Mouse (Mus musculus): ENCODE data around the gene Mpped2.

Mpped2 gene

GRCm38 (mm10) chr2:106815898-106816297, 122.8 kb downstream of the Mpped2 start:
- no peak for DNase-seq (ENCODE audit: low read depth)

DNA sequence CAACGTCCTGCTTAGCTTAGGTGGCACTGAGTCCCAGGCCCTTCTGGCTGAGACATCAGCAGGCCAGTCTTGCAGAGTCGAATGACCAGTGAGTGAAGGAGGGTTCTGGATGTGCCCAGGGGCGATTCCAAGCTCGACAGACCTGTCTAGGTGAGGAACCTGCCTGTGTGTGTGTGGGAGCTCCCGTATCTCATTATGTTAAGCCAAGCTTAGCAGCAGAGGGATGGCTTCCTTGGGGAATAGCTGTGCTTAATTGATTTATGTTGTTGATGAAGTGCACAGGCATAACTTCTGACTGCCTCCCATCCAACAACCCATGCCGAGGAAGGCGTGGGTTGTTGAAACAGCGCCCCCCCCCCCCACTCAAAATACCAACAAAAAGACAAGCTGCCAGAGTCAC, 128.2 kb downstream of the Mpped2 start:
- DNase-seq (ENCODE audit: low read depth) = no peak

DNA sequence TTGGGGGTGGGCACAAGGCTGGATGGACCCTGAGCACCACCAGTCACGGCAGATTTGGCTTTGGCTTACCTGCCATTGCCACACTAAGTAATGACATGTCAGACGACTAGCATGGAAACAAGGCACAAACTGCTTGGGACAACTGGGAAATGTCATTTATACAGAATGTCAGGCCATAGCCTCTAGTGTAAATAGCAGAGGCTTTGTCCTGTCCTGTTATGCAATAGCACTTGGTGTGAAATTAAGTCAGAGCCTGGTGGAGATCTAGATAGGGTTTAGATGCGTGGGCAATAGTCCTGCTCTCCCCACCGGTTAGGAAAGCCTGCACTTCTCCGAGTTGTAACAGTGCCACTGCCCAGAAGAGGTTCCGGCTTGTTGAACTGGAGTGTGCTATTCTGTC, 128.8 kb downstream of the Mpped2 start:
- no peak for DNase-seq (ENCODE audit: low read depth)

GRCm38 (mm10) chr2:106822540-106822939, 129.5 kb downstream of the Mpped2 start:
- no peak for DNase-seq (ENCODE audit: low read depth)

DNA sequence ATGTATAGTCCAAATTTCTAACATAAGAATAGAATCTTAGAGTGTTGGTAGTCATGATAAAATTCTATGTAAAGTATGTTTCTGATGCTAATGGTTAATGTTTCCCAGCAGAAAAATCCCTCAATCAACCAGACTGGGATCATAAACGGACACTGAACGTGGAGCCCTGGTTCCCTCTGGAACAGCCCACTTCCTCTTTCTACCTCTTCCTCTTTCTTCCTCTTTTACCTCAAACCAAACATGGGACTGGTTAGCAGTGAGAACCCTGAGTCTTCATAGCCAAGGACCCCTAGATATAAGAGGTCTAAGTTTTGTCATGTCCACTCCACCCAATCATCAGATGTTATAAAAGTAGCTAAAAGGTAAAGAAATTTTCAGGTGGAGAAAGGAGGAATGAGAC, 132.4 kb downstream of the Mpped2 start:
- no peak for DNase-seq (ENCODE audit: low read depth)

DNA sequence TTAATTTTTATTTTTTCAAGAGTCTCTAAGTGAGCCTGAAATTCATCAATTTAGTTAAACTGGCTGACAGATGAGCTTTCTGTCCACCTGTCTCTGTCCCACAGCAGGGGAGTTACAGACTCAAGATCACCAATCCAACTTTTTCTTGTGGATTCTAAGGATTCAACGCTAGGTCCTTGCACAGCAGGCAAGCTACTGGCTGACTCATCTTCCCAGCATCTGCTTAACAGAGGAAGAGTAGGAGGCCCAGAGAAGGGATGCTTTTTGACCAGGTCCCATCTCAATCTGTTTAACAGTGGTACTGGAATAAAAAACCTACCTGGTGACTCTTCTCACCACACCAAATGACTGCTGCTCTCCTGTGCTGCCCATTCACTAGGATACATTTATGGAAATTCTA, 133.0 kb downstream of the Mpped2 start:
- no peak for DNase-seq (ENCODE audit: low read depth)

GRCm38 (mm10) chr2:106826806-106827205, 133.7 kb downstream of the Mpped2 start:
- DNase-seq (ENCODE audit: low read depth) = no peak

GRCm38 (mm10) chr2:106828573-106829310, 135.7 kb downstream of the Mpped2 start:
- no peak for DNase-seq (ENCODE audit: low read depth)

- no peak for DNase-seq (ENCODE audit: low read depth)
Measured at GRCm38 (mm10) chr2:106829420-106829819, 136.4 kb downstream of the Mpped2 start.

DNA sequence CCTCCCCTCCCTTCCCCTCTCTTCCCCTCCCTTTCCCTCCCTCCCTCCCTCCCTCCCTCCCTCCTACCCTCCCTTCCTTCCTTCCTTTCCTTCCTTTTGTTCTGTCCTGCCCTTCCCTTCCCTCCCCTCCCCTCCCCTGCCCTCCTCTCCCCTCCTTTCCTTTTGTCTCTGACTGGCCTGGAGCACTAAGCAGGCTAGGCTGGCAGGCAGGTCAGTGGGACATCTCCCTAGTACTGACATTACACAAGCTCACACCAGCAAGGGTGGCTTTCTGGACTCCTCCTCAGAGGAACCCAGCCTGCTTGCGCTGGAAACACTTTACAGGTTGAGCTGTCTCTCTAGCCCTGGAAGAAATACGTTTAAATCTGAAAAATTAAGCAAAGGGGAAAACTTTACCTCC, 139.5 kb downstream of the Mpped2 start:
- DNase-seq (ENCODE audit: low read depth) = no peak

DNA sequence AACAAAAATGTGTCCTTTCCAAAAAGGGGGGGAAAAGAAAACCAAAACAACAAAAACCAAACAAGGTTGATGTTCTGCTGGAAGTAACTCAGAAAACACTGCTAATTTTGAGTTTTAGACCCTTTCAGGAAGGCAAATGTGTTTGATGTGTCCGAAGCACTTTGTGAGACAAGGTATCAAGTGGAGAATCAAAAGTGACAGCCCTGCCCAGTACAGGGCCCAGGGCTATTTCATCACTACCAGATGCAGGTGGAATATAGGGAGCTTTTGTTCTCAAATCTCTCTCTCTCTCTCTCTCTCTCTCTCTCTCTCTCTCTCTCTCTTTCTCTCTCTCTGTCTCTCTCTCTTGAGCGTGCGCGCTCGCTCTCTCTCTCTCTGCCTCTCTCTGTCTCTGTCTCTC, 140.1 kb downstream of the Mpped2 start:
- no peak for DNase-seq (ENCODE audit: low read depth)

GRCm38 (mm10) chr2:106835321-106835720, 142.3 kb downstream of the Mpped2 start:
- DNase-seq (ENCODE audit: low read depth) = no peak

GRCm38 (mm10) chr2:106837241-106837640, 144.2 kb downstream of the Mpped2 start:
- DNase-seq (ENCODE audit: low read depth) = no peak

GRCm38 (mm10) chr2:106844147-106844546, 151.1 kb downstream of the Mpped2 start:
- DNase-seq (ENCODE audit: low read depth) = no peak

DNA sequence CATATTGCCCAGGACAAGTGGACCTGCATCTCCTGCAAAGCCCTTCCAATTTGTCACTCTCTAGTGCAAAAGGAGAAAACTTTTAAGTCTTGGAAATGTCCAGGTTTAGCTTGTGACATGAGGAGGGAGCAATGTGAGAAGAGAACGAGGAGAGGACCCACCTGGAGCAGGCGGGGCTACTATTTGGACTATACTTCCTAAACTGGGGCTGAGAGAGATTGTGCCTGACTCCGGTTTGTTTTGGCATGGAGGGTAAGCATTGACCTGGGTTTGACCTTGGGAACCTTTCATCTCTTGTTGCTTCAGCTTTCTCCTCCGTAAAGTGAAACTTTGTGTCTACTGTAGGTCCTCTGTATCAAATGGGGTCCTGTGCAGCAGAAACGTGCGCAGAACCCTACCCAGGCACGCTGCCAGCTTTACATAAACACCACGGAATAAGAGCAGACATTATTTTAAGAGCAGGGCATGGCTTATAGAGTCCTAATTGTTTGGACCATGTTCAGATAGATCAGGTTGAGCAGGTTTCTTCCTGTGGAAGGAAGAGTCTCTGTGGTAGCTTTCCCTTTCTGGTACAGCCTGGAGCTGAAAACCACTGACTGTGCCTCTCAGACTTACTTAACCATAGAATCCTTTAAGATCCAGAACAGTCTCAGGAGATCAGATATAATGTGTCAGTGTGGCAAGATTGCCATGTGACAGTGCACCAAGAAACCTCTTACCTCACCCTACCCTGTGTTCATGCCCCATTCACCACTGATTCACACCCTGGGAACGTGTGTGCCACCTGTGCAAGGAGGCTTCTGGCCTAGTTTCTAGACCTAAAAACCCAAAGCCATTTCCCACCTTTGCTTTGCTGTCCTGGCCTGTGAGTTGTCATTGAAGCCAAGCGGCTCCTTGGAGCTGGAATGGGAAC, 152.0 kb downstream of the Mpped2 start:
- no peak for DNase-seq (ENCODE audit: low read depth)

- DNase-seq (ENCODE audit: low read depth) = no peak
Measured at GRCm38 (mm10) chr2:106846511-106846910, 153.4 kb downstream of the Mpped2 start.

DNA sequence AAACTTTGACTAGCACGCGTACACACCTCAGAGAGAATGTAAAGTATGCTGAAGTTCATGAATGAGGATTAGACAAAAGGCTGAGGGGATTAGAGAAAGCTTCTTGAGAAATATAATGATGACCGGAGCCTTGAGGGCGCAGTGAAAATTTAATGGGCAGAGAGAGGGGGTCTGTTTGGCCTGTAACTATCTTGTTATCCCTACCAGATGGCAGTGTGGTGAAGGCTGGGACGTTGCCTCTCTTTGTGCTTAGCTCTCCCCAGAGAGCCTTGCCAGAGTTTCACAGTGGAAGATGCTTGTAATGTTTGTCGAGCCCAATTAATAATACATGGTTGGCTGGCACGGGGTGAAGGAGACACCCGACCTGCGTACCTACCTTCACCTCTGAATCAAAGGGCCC, 156.3 kb downstream of the Mpped2 start:
- no peak for DNase-seq (ENCODE audit: low read depth)

GRCm38 (mm10) chr2:106851515-106851914, 158.4 kb downstream of the Mpped2 start:
- DNase-seq (ENCODE audit: low read depth) = no peak

DNA sequence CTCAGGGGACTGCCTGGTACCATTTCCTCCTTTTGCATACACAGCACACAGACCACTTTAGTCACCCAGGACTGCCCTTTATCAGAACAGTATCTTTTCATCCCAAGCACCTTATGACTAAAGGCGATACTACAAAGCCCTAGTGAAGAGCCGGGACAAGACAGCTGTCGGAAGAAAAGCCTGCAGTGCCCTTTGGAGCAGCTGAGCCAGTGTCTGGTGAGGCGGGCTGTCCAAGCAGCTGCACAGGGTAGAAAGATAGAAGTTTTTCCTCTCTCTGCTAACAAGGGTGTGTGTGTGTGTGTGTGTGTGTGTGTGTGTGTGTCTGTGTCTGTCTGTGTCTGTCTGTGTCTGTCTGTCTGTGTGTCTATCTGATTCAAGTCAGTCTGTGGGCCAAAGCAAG, 161.1 kb downstream of the Mpped2 start:
- no peak for DNase-seq (ENCODE audit: low read depth)

- no peak for DNase-seq (ENCODE audit: low read depth)
Measured at GRCm38 (mm10) chr2:106854758-106855157, 161.7 kb downstream of the Mpped2 start.

GRCm38 (mm10) chr2:106855184-106855583, 162.1 kb downstream of the Mpped2 start:
- no peak for DNase-seq (ENCODE audit: low read depth)

- DNase-seq (ENCODE audit: low read depth) = no peak
Measured at GRCm38 (mm10) chr2:106855623-106856350, 162.7 kb downstream of the Mpped2 start.

Data from induced T-regulatory cell, adult 2 months (primary cell).